Mouse (Mus musculus) kidney, postnatal 4 days (tissue): ENCODE measurements around the gene Ppp1r21.
A peak's percentile ranks its signal among the peaks of the same experiment; 100 is the strongest.

Experiments used
- DNase-seq, 2 experiments: peaks; one replicate each; pipeline ENCODE4 v3.0.0; 2021; ENCODE audit warnings: mixed read lengths in 2 of 2

Ppp1r21 gene

GRCm38 (mm10) chr17:88529519-88530235 is at the start of gene Ppp1r21:
Gene Ppp1r21, plus strand, starts transcription at chr17:88530118.
- peak; percentile 99 to 100 for DNase-seq

GRCm38 (mm10) chr17:88480369-88480768 is 49.5 kb upstream of the Ppp1r21 start:
- DNase-seq: no peak

- no peak for DNase-seq
These were observed 48.9 kb upstream of the Ppp1r21 start for GRCm38 (mm10) chr17:88481062-88481461.

- DNase-seq: no peak
These were observed 48.3 kb upstream of the Ppp1r21 start for GRCm38 (mm10) chr17:88481587-88481986.

DNA sequence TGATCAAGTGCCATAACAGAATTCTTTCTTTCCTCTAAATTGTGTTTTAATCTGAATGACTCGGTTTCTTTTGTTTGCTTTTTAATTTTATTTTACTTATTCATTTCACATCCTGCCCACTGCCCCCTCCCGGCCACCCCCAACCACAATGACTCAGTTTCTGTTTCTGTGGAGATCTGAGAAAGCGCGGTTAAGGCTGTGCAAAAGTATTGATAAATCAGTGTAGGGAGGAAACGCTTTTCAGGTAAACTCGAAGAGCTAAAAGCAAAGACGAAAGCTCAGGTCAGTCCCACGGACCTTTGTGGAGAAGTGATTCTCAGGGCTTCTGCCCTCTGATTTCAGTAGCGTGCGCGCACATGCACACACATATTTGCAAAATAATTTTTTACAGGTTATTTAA is 45.4 kb upstream of the Ppp1r21 start:
- DNase-seq: no peak

DNA sequence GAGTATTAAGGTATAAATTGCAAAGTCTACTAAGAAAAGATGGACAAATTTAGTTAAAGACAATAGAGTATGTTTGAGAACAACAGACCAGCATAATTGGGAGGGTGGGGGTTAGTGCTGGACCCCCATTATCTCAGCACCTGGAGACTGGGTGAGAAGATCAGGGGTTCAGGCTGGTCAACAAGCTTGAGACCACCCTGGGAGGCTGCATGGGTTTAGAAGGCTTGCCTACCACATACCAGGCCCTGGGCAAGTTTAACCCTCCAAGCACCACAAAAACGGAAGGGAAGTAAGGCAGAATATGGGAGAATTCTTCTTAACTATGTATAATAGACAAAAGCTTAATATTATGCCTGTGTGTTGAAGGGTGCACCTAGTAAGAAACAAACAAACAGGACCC is 45.0 kb upstream of the Ppp1r21 start:
- DNase-seq: no peak

DNA sequence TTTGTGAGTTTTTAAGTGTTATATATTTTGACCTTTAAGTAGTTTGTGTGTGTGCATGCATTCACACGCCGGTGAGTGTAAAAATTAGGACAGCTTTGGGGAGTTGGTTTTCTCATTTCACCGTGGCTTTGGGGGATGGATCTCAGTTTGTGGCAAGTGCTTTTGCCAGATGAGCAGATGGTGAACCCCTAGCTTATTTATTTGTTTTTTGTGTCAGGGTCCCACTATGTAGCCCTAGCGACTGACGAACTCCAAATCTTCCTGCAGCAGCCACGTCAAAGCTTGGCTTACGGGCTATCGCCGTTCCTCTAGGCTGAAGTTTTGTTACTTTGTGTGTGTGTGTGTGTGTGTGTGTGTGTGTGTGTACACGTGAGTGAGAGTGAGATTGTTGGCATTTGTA is 39.4 kb upstream of the Ppp1r21 start:
- no peak for DNase-seq

GRCm38 (mm10) chr17:88491366-88492106 is 38.4 kb upstream of the Ppp1r21 start:
- DNase-seq: no peak

DNA sequence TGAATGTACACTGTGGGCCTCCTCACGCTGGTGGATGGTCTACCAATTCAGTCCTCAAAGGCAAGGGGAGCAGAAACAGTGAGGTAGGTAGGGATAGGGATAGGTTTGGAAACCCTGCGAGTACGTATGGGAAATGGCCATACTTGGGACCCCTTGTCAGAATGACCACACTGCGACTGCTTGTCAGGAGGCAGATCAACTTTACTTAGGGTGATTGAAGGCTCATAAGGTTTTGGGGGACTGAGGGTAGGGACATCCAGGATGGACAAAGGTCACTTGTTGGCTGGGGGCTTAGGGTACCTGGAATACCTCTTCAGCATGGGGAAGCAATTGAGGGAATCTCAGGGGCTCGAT is 37.8 kb upstream of the Ppp1r21 start:
- no peak for DNase-seq

- no peak for DNase-seq
These were observed 36.4 kb upstream of the Ppp1r21 start for GRCm38 (mm10) chr17:88493551-88493950.

- DNase-seq: no peak
These were observed 35.7 kb upstream of the Ppp1r21 start for GRCm38 (mm10) chr17:88494121-88494771.

DNA sequence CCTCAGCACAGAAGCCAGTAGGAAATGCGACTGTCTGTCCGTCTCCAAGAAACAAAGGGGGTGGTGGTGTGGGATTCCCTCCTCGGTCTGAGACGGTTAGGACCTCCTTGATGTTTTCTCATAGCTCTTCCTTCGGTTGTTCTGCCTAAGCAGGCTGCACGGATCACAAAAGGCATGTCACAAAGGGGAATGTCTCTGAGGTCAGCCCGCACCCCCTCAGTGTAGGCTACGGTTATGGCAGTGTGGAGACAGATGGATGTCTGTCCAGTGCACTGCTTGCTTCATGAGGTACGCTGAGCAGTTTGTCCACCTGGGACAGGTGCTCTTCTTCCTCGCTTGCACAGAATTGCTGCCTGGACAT is 35.2 kb upstream of the Ppp1r21 start:
- DNase-seq: no peak

DNA sequence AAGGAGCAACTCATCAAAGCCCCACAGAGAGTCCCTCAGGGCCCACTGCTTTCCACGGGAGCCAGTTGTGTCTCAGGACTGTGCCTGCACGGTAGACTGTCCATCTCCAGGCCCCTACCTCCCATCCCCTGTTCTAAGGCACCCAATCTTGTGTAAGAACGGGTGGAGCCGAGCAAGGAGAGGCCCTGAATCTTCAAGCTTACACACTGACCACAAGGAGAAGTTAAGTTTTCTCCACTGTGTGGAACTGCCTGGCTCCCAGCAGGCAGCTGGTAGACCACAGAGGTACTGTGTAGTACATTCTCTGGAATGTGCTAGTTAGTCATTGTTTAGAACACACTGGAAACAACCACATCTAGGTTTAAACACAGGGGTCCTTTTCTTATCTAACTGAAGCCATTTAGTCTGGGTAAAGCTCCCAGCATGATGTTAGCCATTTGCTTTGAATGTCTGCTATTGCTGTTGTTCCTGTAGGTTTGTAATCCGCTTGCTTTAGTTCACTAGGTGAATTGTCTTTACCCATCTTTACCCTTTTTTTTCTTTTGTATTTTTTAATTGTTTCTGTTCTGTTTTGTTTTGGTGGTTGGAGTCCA is 31.7 kb upstream of the Ppp1r21 start:
- no peak for DNase-seq

GRCm38 (mm10) chr17:88504056-88504455 is 25.9 kb upstream of the Ppp1r21 start:
- no peak for DNase-seq

DNA sequence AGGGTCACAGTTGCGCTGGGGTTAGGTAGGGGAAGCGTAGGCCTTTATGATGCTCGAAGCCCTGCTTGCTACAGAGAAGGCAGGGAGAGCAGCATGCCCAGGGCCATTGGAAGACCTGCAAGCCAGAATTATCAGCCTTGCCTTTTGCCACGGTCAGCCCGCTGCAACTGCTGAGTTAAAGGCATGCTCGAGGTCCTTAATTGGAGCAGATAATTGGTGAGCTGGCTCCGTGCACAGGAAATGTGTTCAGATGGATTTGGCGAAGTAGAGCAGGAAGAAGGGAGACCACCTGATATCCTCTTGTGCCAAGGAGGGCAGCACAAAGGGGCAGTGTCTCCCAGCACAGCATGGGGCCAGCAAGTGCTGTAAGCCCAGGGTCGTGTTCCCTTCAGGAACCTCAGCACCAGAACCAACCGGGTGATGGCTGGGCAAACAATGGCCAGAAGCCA is 24.6 kb upstream of the Ppp1r21 start:
- DNase-seq: no peak

- no peak for DNase-seq
These were observed 24.0 kb upstream of the Ppp1r21 start for GRCm38 (mm10) chr17:88505941-88506340.

DNA sequence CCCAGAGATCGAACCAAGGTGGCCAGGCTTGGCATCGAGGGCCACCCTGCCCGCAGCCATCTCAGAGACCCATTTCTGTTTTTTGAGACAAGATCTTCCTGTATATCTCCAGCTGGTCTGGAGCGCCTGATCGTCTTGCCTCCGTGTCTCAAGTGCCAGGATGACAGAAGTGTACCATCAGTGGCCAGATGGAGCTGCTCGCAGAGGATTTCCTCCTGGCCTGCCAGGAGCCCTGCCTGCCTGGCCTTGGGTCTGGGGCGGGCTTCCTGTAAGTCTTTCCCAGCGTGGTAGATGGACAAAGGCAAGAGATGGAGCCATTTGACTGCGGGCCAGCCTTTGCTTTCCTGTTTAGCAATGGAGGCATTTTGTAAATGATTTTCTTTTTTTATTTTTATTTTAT is 22.5 kb upstream of the Ppp1r21 start:
- DNase-seq: peak in 1 of 2 experiments; percentile 22

DNA sequence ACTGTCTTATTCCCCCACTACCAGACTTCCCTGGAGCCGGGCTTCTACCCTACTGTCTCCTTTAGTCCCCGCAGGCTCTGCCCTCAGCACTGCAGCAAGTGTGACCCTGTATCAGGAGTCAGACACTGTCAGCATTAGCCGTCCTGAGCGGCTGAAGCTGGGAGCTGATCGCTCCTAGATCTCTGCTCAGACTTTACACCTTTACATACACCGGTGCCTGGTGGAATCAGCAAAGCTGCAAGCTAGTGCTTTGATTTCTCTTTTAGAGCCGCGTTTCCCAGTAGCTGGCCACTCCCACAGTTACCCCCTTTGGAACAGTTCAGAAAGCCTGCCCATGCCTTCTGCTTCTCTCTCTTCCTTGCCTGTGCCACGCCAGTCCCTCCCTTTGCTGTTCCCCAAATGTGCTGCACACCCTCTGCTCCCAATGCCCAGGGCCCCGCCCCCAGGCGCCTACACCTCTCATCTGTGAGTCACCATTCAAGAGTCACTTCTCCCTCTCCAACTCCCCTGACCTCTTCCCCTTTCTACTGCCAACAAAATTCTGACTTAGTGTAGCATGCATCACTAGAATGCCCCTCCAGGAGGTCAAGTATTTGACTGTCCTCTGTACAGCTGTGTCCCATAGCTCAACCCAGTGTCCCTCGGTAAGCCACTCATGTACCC is 20.9 kb upstream of the Ppp1r21 start:
- peak; percentile 67 to 78 for DNase-seq

DNA sequence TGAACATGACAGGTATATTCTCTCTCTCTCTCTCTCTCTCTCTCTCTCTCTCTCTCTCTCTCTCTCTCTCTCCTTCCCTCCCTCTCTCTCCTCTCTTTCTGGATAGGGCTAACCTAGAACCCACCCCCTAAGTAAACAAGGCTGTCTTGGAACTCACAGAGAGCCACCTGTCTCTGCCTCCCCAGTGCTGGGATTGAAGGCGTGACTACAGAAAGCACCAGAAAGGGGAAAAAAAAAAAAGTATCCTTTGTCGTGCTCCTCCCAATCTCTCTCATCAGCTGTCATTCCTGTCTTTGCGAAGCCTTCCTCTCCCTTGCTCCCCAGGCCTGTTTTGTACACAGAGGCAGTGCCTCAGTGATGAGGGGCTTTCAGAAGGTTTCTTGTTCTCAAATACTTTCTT is 19.9 kb upstream of the Ppp1r21 start:
- no peak for DNase-seq

DNA sequence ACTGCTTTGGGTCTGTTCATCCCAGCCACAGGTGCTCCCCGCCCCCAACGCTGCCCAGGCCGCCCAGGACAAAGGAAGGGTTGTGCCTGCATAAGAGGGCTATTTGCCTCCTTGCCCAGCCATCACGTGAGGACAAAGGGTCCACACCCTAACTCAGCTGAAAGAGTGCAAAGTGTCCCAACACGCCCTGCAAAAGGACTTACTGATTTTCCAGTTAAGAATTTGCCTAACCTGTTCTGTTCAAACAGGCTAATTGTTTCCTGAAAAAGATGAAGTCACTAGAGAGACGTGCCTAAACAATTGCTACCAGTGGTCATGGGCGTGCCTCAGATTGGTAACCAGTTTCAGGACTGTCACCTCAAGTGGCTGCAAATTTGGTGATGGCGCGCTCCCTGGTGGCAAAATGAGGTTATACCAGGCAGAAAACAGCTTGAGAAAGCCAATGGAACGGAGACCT is 18.8 kb upstream of the Ppp1r21 start:
- DNase-seq: peak; percentile 87 to 88

DNA sequence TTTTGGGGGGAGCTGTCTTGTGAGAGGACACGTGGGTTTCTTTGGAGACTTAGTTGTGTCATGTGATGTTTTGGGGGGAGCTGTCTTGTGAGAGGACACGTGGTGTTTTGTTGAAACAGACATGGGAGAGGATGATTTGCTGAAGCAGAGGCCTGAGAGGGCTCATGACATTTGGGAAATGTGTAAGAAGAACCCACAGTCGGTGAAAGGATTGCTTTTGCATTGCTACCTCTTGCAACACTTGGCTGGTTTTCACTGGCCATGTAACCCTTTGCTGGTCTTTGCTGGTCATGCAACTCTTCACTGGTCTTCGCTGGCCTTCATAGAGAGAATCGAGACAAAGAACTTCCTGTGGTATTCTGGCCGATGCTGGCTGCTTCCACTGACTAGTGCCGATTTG is 13.4 kb upstream of the Ppp1r21 start:
- DNase-seq: no peak

GRCm38 (mm10) chr17:88527781-88528180 is 2.1 kb upstream of the Ppp1r21 start:
- no peak for DNase-seq

- DNase-seq: no peak
These were observed 310 bp downstream of the Ppp1r21 start for GRCm38 (mm10) chr17:88530236-88530619.
